15 mouse cellular contexts compared by ENCODE assay signal in genomic region chrX:103674674-103675073, GRCm38 (mm10). TPM values are rescaled to one million over a fixed set of nuclear protein-coding genes. Genes with fewer than 3 reads are reported as not detected.
A peak's percentile ranks its signal among the peaks of the same experiment; 100 is the strongest.
DNase-seq lines count a peak whose midpoint lies in the region; ATAC-seq and TF ChIP-seq lines count a peak whose summit lies in the region.
"Had no signal": no experiment of that assay in that cellular context is flagged by ENCODE, and none has a peak within 500 bp of the region (broad histone marks: within the 10 kb centered on the region; RNA-seq: fewer than 3 reads in every experiment).

No protein-coding gene starts in this region.

- CTCF ChIA-PET in Patski (lab: Charles Lee), result interaction anchor here (0.7 to 1.0 kb wide), 3 partner anchors 23 to 191 kb away, joined by 3 read pairs; no protein-coding TSS in a partner anchor

- H3K27ac ChIP-seq in heart, adult 2 months, result no peak overlapping the region
- no peak overlapping the region for H3K27ac ChIP-seq in heart, embryonic 12.5 days (ENCODE audit: poor library complexity, severe bottlenecking)
- H3K27ac ChIP-seq in liver, postnatal 0 days (ENCODE audit: low read depth), result no peak overlapping the region
- no peak overlapping the region for H3K27ac ChIP-seq in liver, embryonic 12.5 days
- H3K27ac ChIP-seq: liver, embryonic 15.5 days had no signal

- ATAC-seq in heart, embryonic 12.5 days (ENCODE audit: insufficient number of reproducible peaks, low FRiP score), result no peak
- ATAC-seq in liver, postnatal 0 days, result no peak
- ATAC-seq in liver, embryonic 12.5 days, result no peak
- peak; percentile 44 for ATAC-seq in Patski
- ATAC-seq: midbrain, embryonic 16.5 days had no signal

- H3K4me3 ChIP-seq in heart, adult 2 months, result no peak overlapping the region
- no peak overlapping the region for H3K4me3 ChIP-seq in heart, embryonic 12.5 days
- no peak overlapping the region for H3K4me3 ChIP-seq in liver, postnatal 0 days (ENCODE audit: low read depth, low read length)
- H3K4me3 ChIP-seq in liver, embryonic 12.5 days, result no peak overlapping the region
- H3K4me3 ChIP-seq: liver, embryonic 15.5 days had no signal

- no peak for TF ChIP-seq POLR2A in heart, adult 2 months (IDR thresholded peaks at IDR 0.05; ENCODE audit: insufficient read depth, low read depth, low read length)

- DNase-seq in heart, adult 2 months, result no peak
- DNase-seq in liver, postnatal 0 days, result no peak
- peak; percentile 4 for DNase-seq in Patski (ENCODE audit: low read depth, low spot score)
- peak; percentile 36 for DNase-seq in lung, postnatal 36 days
- DNase-seq in gastrocnemius, postnatal 36 days, result no peak
- DNase-seq in cerebellum, adult 11-12 months, result no peak
- DNase-seq: adrenal gland, postnatal 36 days; spleen, adult 18-20 months; thymus, postnatal 14 days had no signal

- TF ChIP-seq CTCF in heart, adult 2 months (IDR thresholded peaks at IDR 0.05), result peak; percentile 65
- peak; percentile 51 for TF ChIP-seq CTCF in liver, postnatal 0 days (IDR thresholded peaks at IDR 0.05; ENCODE audit: low read depth)
- peak; percentile 72 for TF ChIP-seq CTCF in Patski (IDR thresholded peaks at IDR 0.05)

- no peak for TF ChIP-seq EP300 in heart, adult 2 months (IDR thresholded peaks at IDR 0.05; ENCODE audit: insufficient read depth, low read depth, low read length)
- no peak for TF ChIP-seq EP300 in liver, postnatal 0 days (IDR thresholded peaks at IDR 0.05; ENCODE audit: low read depth)

- H3K9me3 ChIP-seq in heart, embryonic 12.5 days (replicated peaks), result no peaks in the 10 kb centered on the region
- H3K9me3 ChIP-seq in liver, postnatal 0 days (ENCODE audit: low read length), result no peaks in the 10 kb centered on the region
- no peaks in the 10 kb centered on the region for H3K9me3 ChIP-seq in liver, embryonic 12.5 days (replicated peaks)
- H3K9me3 ChIP-seq: liver, embryonic 15.5 days had no signal

- H3K4me2 ChIP-seq in heart, embryonic 12.5 days, result no peak overlapping the region
- no peak overlapping the region for H3K4me2 ChIP-seq in liver, postnatal 0 days (ENCODE audit: low read depth, low read length)
- H3K4me2 ChIP-seq in liver, embryonic 12.5 days, result no peak overlapping the region
- H3K4me2 ChIP-seq: liver, embryonic 15.5 days had no signal

- H3K9ac ChIP-seq in heart, adult 2 months (ENCODE audit: low read depth, low read length), result no peak overlapping the region
- H3K9ac ChIP-seq in heart, embryonic 12.5 days, result no peak overlapping the region
- no peak overlapping the region for H3K9ac ChIP-seq in liver, postnatal 0 days (replicated peaks)
- no peak overlapping the region for H3K9ac ChIP-seq in liver, embryonic 12.5 days
- H3K9ac ChIP-seq: liver, embryonic 15.5 days had no signal

- H3K27me3 ChIP-seq in heart, adult 2 months (ENCODE audit: control insufficient read depth, insufficient read depth, low read length), result no peaks in the 10 kb centered on the region
- peaks cover 21% of the 10 kb centered on the region for H3K27me3 ChIP-seq in heart, embryonic 12.5 days (replicated peaks)
- no peaks in the 10 kb centered on the region for H3K27me3 ChIP-seq in liver, postnatal 0 days (ENCODE audit: insufficient read depth, low read length)
- peaks cover 3% of the 10 kb centered on the region; the same call in 1 of the 2 replicates for H3K27me3 ChIP-seq in liver, embryonic 12.5 days (replicated peaks)
- H3K27me3 ChIP-seq in Patski, result peaks cover 26% of the 10 kb centered on the region

- no peaks in the 10 kb centered on the region for H3K4me1 ChIP-seq in heart, adult 2 months (ENCODE audit: control insufficient read depth, insufficient read depth, low read length)
- H3K4me1 ChIP-seq in heart, embryonic 12.5 days (replicated peaks), result no peaks in the 10 kb centered on the region
- H3K4me1 ChIP-seq in liver, postnatal 0 days (ENCODE audit: insufficient read depth), result no peaks in the 10 kb centered on the region
- no peaks in the 10 kb centered on the region for H3K4me1 ChIP-seq in liver, embryonic 12.5 days
- H3K4me1 ChIP-seq: liver, embryonic 15.5 days had no signal

- 16% methylated on average over 2 of the region's 2 CpGs for WGBS in heart, adult 2 months
- WGBS in heart, embryonic 12.5 days, result 23% methylated on average over 2 of the region's 2 CpGs
- 32% methylated on average over 2 of the region's 2 CpGs for WGBS in liver, postnatal 0 days (ENCODE audit: insufficient replicate concordance)
- 23% methylated on average over 2 of the region's 2 CpGs for WGBS in liver, embryonic 12.5 days (ENCODE audit: insufficient replicate concordance)

- in situ Hi-C loops in Patski (cut with MboI; ENCODE audit: low pct_unique_long_range_greater_than_20kb), result no loop called here

- H3K36me3 ChIP-seq in heart, adult 2 months (ENCODE audit: control insufficient read depth, insufficient read depth, low read length), result no peaks in the 10 kb centered on the region
- no peaks in the 10 kb centered on the region for H3K36me3 ChIP-seq in heart, embryonic 12.5 days
- H3K36me3 ChIP-seq in liver, postnatal 0 days (replicated peaks; ENCODE audit: insufficient read depth, low read length), result no peaks in the 10 kb centered on the region
- no peaks in the 10 kb centered on the region for H3K36me3 ChIP-seq in liver, embryonic 12.5 days
- H3K36me3 ChIP-seq: liver, embryonic 15.5 days had no signal

- no peaks in the 10 kb centered on the region for H3K79me2 ChIP-seq in heart, adult 2 months (replicated peaks; ENCODE audit: control insufficient read depth, insufficient read depth, low read length)

- POLR2A ChIA-PET in Patski (lab: Charles Lee), result no interaction called here

- intact Hi-C loops in heart, adult 2 months (cut with DNase I), result loop anchor here (2.0 kb wide), 1 partner anchor 190 kb away; no protein-coding TSS in a partner anchor
- intact Hi-C loops in gastrocnemius, postnatal 36 days (cut with DNase I), result no loop called here

RNA-seq across cellular contexts. Expression of gene Zcchc13, which starts 44.3 kb away (rescaled TPM):
- total RNA-seq in heart, adult 2 months (2021), result not detected
- not detected in 2 replicates for polyA plus RNA-seq in heart, adult 2 months (2012; rRNA removed)
- polyA plus RNA-seq in heart, embryonic 12.5 days (2016; fragmentation: Nextera tagmentation; extraction: Ambion mirVana), result not detected in 2 replicates
- polyA plus RNA-seq in liver, postnatal 0 days (2015; fragmentation: Nextera tagmentation; extraction: Ambion mirVana), result not detected in 2 replicates
- polyA plus RNA-seq in liver, embryonic 12.5 days (2016; fragmentation: Nextera tagmentation; extraction: Ambion mirVana), result not detected in 2 replicates
- polyA plus RNA-seq in Patski (2021), result not detected
- not detected for total RNA-seq in gastrocnemius, postnatal 36 days (2021)
- total RNA-seq: adrenal gland, postnatal 36 days; common myeloid progenitor, adult 5-6 weeks; heart, postnatal 36 days had no signal
- polyA plus RNA-seq: liver, embryonic 15.5 days; midbrain, embryonic 16.5 days had no signal

Comparison
In these comparisons a context has a peak if more than half of its experiments do, and no peak if none do; other contexts are left out.
1. DNase-seq: peak in Patski (single experiment) and lung, postnatal 36 days (single experiment); none in heart, adult 2 months (0 of 2), liver, postnatal 0 days (single experiment), gastrocnemius, postnatal 36 days (0 of 2) and cerebellum, adult 11-12 months (single experiment).
2. Peak in every context shown above with its lines, with median percentiles within 50 percentile points of each other: CTCF ChIP-seq.